Mouse (Mus musculus): ENCODE measurements at regions not wholly inside any gene's neighbourhood (a gene's known extent, or its start where the extent isn't known, plus 50 kb on each side); places are given as distances from the start of the nearest gene placed in this dataset.

- no peak overlapping the region for H3K4me3 ChIP-seq (ENCODE audit: insufficient read depth, low read length)
- TF ChIP-seq POLR2A (IDR thresholded peaks at IDR 0.05; ENCODE audit: low read depth, low read length) (no peak), CTCF (IDR thresholded peaks at IDR 0.05; ENCODE audit: borderline replicate concordance, insufficient read depth, low read length) (no peak)
- no peaks in the 10 kb centered on the region for H3K4me1 ChIP-seq (ENCODE audit: control insufficient read depth, insufficient read depth, low read length)
- no peak overlapping the region for H3K27ac ChIP-seq (ENCODE audit: insufficient read depth, low read length)
Measured at GRCm38 (mm10) chr2:171371751-171372150, 640.1 kb downstream of the Dok5 start.

- TF ChIP-seq POLR2A (IDR thresholded peaks at IDR 0.05; ENCODE audit: low read depth, low read length) (no peak), CTCF (IDR thresholded peaks at IDR 0.05; ENCODE audit: borderline replicate concordance, insufficient read depth, low read length) (no peak)
- Histone ChIP-seq H3K27ac (ENCODE audit: insufficient read depth, low read length) (no peak overlapping the region), H3K4me3 (ENCODE audit: insufficient read depth, low read length) (no peak overlapping the region), H3K4me1 (ENCODE audit: control insufficient read depth, insufficient read depth, low read length) (no peaks in the 10 kb centered on the region)
Measured at GRCm38 (mm10) chr2:171365553-171365952, 633.9 kb downstream of the Dok5 start.

GRCm38 (mm10) chr2:171364621-171365020 is 633.0 kb downstream of the Dok5 start:
- no peak overlapping the region for H3K27ac ChIP-seq (ENCODE audit: insufficient read depth, low read length)
- TF ChIP-seq CTCF (IDR thresholded peaks at IDR 0.05; ENCODE audit: borderline replicate concordance, insufficient read depth, low read length) (no peak), POLR2A (IDR thresholded peaks at IDR 0.05; ENCODE audit: low read depth, low read length) (no peak)
- H3K4me3 ChIP-seq (ENCODE audit: insufficient read depth, low read length): no peak overlapping the region
- H3K4me1 ChIP-seq (ENCODE audit: control insufficient read depth, insufficient read depth, low read length): no peaks in the 10 kb centered on the region

GRCm38 (mm10) chr2:171363381-171363780 is 631.8 kb downstream of the Dok5 start:
- Histone ChIP-seq H3K27ac (ENCODE audit: insufficient read depth, low read length) (no peak overlapping the region), H3K4me3 (ENCODE audit: insufficient read depth, low read length) (no peak overlapping the region), H3K4me1 (ENCODE audit: control insufficient read depth, insufficient read depth, low read length) (no peaks in the 10 kb centered on the region)
- TF ChIP-seq CTCF (IDR thresholded peaks at IDR 0.05; ENCODE audit: borderline replicate concordance, insufficient read depth, low read length): no peak
- TF ChIP-seq POLR2A (IDR thresholded peaks at IDR 0.05; ENCODE audit: low read depth, low read length): no peak

GRCm38 (mm10) chr2:171358071-171358760 is 626.6 kb downstream of the Dok5 start:
- H3K27ac ChIP-seq (ENCODE audit: insufficient read depth, low read length): no peak overlapping the region

GRCm38 (mm10) chr2:171348156-171348555 is 616.5 kb downstream of the Dok5 start:
- TF ChIP-seq CTCF (IDR thresholded peaks at IDR 0.05; ENCODE audit: borderline replicate concordance, insufficient read depth, low read length): no peak
- TF ChIP-seq POLR2A (IDR thresholded peaks at IDR 0.05; ENCODE audit: low read depth, low read length): no peak
- no peak overlapping the region for H3K4me3 ChIP-seq (ENCODE audit: insufficient read depth, low read length)
- H3K4me1 ChIP-seq (ENCODE audit: control insufficient read depth, insufficient read depth, low read length): no peaks in the 10 kb centered on the region
- H3K27ac ChIP-seq (ENCODE audit: insufficient read depth, low read length): no peak overlapping the region

More at GRCm38 (mm10) chr2:171358071-171358760, 626.6 kb downstream of the Dok5 start:
- Histone ChIP-seq H3K4me1 (ENCODE audit: control insufficient read depth, insufficient read depth, low read length) (no peaks in the 10 kb centered on the region), H3K4me3 (ENCODE audit: insufficient read depth, low read length) (no peak overlapping the region)
- TF ChIP-seq POLR2A (IDR thresholded peaks at IDR 0.05; ENCODE audit: low read depth, low read length) (no peak), CTCF (IDR thresholded peaks at IDR 0.05; ENCODE audit: borderline replicate concordance, insufficient read depth, low read length) (no peak)

- no peak for TF ChIP-seq POLR2A (IDR thresholded peaks at IDR 0.05; ENCODE audit: low read depth, low read length)
- Histone ChIP-seq H3K4me1 (ENCODE audit: control insufficient read depth, insufficient read depth, low read length) (no peaks in the 10 kb centered on the region), H3K27ac (ENCODE audit: insufficient read depth, low read length) (no peak overlapping the region), H3K4me3 (ENCODE audit: insufficient read depth, low read length) (no peak overlapping the region)
Measured at GRCm38 (mm10) chr2:171333816-171334757, 602.5 kb downstream of the Dok5 start.

- no peaks in the 10 kb centered on the region for H3K4me1 ChIP-seq (ENCODE audit: control insufficient read depth, insufficient read depth, low read length)
- no peak overlapping the region for H3K27ac ChIP-seq (ENCODE audit: insufficient read depth, low read length)
- no peak overlapping the region for H3K4me3 ChIP-seq (ENCODE audit: insufficient read depth, low read length)
- TF ChIP-seq CTCF (IDR thresholded peaks at IDR 0.05; ENCODE audit: borderline replicate concordance, insufficient read depth, low read length) (no peak), POLR2A (IDR thresholded peaks at IDR 0.05; ENCODE audit: low read depth, low read length) (no peak)
Measured at GRCm38 (mm10) chr2:171332826-171333225, 601.2 kb downstream of the Dok5 start.

- TF ChIP-seq CTCF (IDR thresholded peaks at IDR 0.05; ENCODE audit: borderline replicate concordance, insufficient read depth, low read length): no peak
- no peak for TF ChIP-seq POLR2A (IDR thresholded peaks at IDR 0.05; ENCODE audit: low read depth, low read length)
- no peak overlapping the region for H3K4me3 ChIP-seq (ENCODE audit: insufficient read depth, low read length)
- no peaks in the 10 kb centered on the region for H3K4me1 ChIP-seq (ENCODE audit: control insufficient read depth, insufficient read depth, low read length)
Measured at GRCm38 (mm10) chr2:171331529-171331928, 599.9 kb downstream of the Dok5 start.

GRCm38 (mm10) chr2:171326909-171327308 is 595.3 kb downstream of the Dok5 start:
- H3K4me3 ChIP-seq (ENCODE audit: insufficient read depth, low read length): no peak overlapping the region
- no peaks in the 10 kb centered on the region for H3K4me1 ChIP-seq (ENCODE audit: control insufficient read depth, insufficient read depth, low read length)
- H3K27ac ChIP-seq (ENCODE audit: insufficient read depth, low read length): no peak overlapping the region
- TF ChIP-seq POLR2A (IDR thresholded peaks at IDR 0.05; ENCODE audit: low read depth, low read length): no peak
- TF ChIP-seq CTCF (IDR thresholded peaks at IDR 0.05; ENCODE audit: borderline replicate concordance, insufficient read depth, low read length): no peak

More at GRCm38 (mm10) chr2:171331529-171331928, 599.9 kb downstream of the Dok5 start:
- H3K27ac ChIP-seq (ENCODE audit: insufficient read depth, low read length): no peak overlapping the region
